Mouse (Mus musculus): ENCODE measurements around the gene Ier3. TPM values are rescaled to one million over a fixed set of nuclear protein-coding genes. Genes with fewer than 3 reads are reported as not detected.
A peak's percentile ranks its signal among the peaks of the same experiment; 100 is the strongest.
"Not testable (repeated sequence)": the region's sequence is repeated elsewhere in the genome, so short reads cannot be mapped to it uniquely, and the experiment has no call there.

Gene Ier3
- polyA plus RNA-seq, 1 experiment from 2014 or later: 7.5 TPM

DNA sequence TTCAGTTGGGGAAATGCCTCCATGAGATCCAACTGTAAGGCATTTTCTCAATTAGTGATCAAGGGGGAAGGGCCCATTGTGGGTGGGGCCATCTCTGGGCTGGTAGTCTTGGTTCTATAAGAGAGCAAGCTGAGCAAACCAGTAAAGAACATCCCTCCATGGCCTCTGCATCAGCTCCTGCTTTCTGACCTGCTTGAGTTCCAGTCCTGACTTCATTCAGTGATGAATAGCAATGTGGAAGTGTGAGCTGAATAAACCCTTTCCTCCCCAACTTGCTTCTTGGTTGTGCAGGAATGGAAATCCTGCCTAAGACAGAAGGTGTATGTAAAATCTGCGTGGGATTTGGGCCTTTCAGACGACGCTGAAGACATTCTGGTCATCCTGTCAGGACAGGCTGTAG, 17.5 kb downstream of the Ier3 start:
- Histone ChIP-seq H3K9ac (replicated peaks) (peak overlapping the region; percentile 51), H3K4me2 (replicated peaks) (peak overlapping the region; percentile 55), H3K4me3 (peak overlapping the region; percentile 89), H3K27ac (replicated peaks) (peak overlapping the region; percentile 99), H3K36me3 (peaks cover 28% of the 10 kb centered on the region), H3K4me1 (peaks cover 41% of the 10 kb centered on the region)
- ATAC-seq (ENCODE audit: low FRiP score, low read depth); H3K9me3 ChIP-seq; H3K27me3 ChIP-seq: not testable (repeated sequence)
- 58% methylated on average over 3 of the region's 3 CpGs for WGBS

GRCm38 (mm10) chr17:35840561-35840960, 19.1 kb downstream of the Ier3 start:
- H3K4me3 ChIP-seq: peak overlapping the region; percentile 55
- 57% methylated on average over 14 of the region's 14 CpGs for WGBS
- H3K27ac ChIP-seq (replicated peaks): 0 out of 2 replicates have a peak overlapping the region, but pooled peaks have one; percentile 63
- H3K9me3 ChIP-seq: no peaks in the 10 kb centered on the region
- H3K4me2 ChIP-seq (replicated peaks): peak overlapping the region; percentile 40
- peaks cover 22% of the 10 kb centered on the region for H3K36me3 ChIP-seq
- no peak overlapping the region for H3K9ac ChIP-seq (replicated peaks)
- no peaks in the 10 kb centered on the region for H3K27me3 ChIP-seq
- H3K4me1 ChIP-seq: peaks cover 26% of the 10 kb centered on the region
- no peak for ATAC-seq (ENCODE audit: low FRiP score, low read depth)

- peak; percentile 89 for ATAC-seq (ENCODE audit: low FRiP score, low read depth)
- Histone ChIP-seq H3K27ac (replicated peaks) (peak within 1 kb of the TSS; percentile 68), H3K4me3 (peak within 1 kb of the TSS; percentile 55), H3K36me3 (peaks cover 22% of the 10 kb centered on the region), H3K4me1 (peaks cover 18% of the 10 kb centered on the region), H3K27me3 (no peaks in the 10 kb centered on the region), H3K9ac (replicated peaks) (peak within 1 kb of the TSS; percentile 69), H3K9me3 (no peaks in the 10 kb centered on the region), H3K4me2 (replicated peaks) (peak within 1 kb of the TSS; percentile 69)
- under 1% methylated on average over 59 of the region's 59 CpGs for WGBS
Observed at GRCm38 (mm10) chr17:35841076-35841950, 19.8 kb downstream of the Ier3 start, which contains the start of gene Mdc1. TSS of gene Mdc1 (plus strand) at chr17:35841515.

- no peak for ATAC-seq (ENCODE audit: low FRiP score, low read depth)
- no peaks in the 10 kb centered on the region for H3K9me3 ChIP-seq
- H3K4me1 ChIP-seq: peaks cover 17% of the 10 kb centered on the region
- H3K27ac ChIP-seq (replicated peaks): peak overlapping the region; percentile 68
- peak overlapping the region; percentile 69 for H3K4me2 ChIP-seq (replicated peaks)
- peak overlapping the region; percentile 55 for H3K4me3 ChIP-seq
- H3K9ac ChIP-seq (replicated peaks): peak overlapping the region; percentile 69
- H3K27me3 ChIP-seq: no peaks in the 10 kb centered on the region
- peaks cover 23% of the 10 kb centered on the region for H3K36me3 ChIP-seq
- 22% methylated on average over 11 of the region's 11 CpGs for WGBS
Observed at GRCm38 (mm10) chr17:35842006-35842405, 20.5 kb downstream of the Ier3 start.

GRCm38 (mm10) chr17:35843514-35843913, 22.0 kb downstream of the Ier3 start:
- H3K36me3 ChIP-seq: peaks cover 38% of the 10 kb centered on the region
- WGBS: 93% methylated on average over 3 of the region's 3 CpGs
- no peak overlapping the region for H3K27ac ChIP-seq (replicated peaks)
- H3K4me3 ChIP-seq: no peak overlapping the region
- no peak for ATAC-seq (ENCODE audit: low FRiP score, low read depth)
- H3K9ac ChIP-seq (replicated peaks): no peak overlapping the region
- peaks cover 17% of the 10 kb centered on the region for H3K4me1 ChIP-seq
- no peak overlapping the region for H3K4me2 ChIP-seq (replicated peaks)
- no peaks in the 10 kb centered on the region for H3K9me3 ChIP-seq
- H3K27me3 ChIP-seq: no peaks in the 10 kb centered on the region

- Histone ChIP-seq H3K27ac (replicated peaks) (no peak overlapping the region), H3K36me3 (peaks cover 83% of the 10 kb centered on the region), H3K9me3 (no peaks in the 10 kb centered on the region), H3K4me3 (no peak overlapping the region), H3K4me1 (no peaks in the 10 kb centered on the region), H3K27me3 (no peaks in the 10 kb centered on the region), H3K4me2 (replicated peaks) (no peak overlapping the region), H3K9ac (replicated peaks) (0 out of 2 replicates have a peak overlapping the region, but pooled peaks have one; percentile 11)
- ATAC-seq (ENCODE audit: low FRiP score, low read depth): no peak
- 72% methylated on average over 1 of the region's 1 CpGs for WGBS
Observed at GRCm38 (mm10) chr17:35848112-35848511, 26.6 kb downstream of the Ier3 start.

GRCm38 (mm10) chr17:35850974-35851373, 29.5 kb downstream of the Ier3 start:
- H3K4me1 ChIP-seq: no peaks in the 10 kb centered on the region
- no peak overlapping the region for H3K9ac ChIP-seq (replicated peaks)
- no peak overlapping the region for H3K27ac ChIP-seq (replicated peaks)
- no peaks in the 10 kb centered on the region for H3K27me3 ChIP-seq
- no peak overlapping the region for H3K4me3 ChIP-seq
- no peak overlapping the region for H3K4me2 ChIP-seq (replicated peaks)
- ATAC-seq (ENCODE audit: low FRiP score, low read depth): no peak
- 94% methylated on average over 3 of the region's 3 CpGs for WGBS
- H3K9me3 ChIP-seq: no peaks in the 10 kb centered on the region
- peaks cover 88% of the 10 kb centered on the region for H3K36me3 ChIP-seq

GRCm38 (mm10) chr17:35859371-35859770, 37.9 kb downstream of the Ier3 start:
- Histone ChIP-seq H3K4me1 (peaks cover 8% of the 10 kb centered on the region), H3K36me3 (peaks cover 29% of the 10 kb centered on the region), H3K9ac (replicated peaks) (no peak overlapping the region), H3K4me3 (no peak overlapping the region), H3K27me3 (no peaks in the 10 kb centered on the region), H3K4me2 (replicated peaks) (no peak overlapping the region), H3K9me3 (no peaks in the 10 kb centered on the region), H3K27ac (replicated peaks) (no peak overlapping the region)
- ATAC-seq (ENCODE audit: low FRiP score, low read depth): no peak
- 94% methylated on average over 1 of the region's 1 CpGs for WGBS

DNA sequence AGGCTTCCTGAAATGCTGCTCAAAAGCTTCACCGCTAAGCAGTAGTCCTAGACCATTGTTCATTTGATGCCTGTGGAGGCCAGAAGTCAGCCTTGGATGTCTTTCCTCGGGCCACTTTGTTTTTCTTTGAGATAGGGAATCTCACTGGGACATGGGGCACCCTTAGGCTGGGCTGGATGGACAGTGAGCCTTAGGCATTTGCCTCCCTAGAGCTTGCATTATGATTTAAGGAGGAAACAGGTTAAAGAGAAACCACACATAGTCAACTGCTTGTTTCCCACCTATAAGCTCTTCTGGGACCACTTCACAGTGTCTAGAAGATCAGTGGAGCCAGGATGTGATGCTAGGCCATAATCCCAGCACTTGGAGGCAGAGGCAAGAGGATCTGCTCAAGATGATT, 38.4 kb downstream of the Ier3 start:
- Histone ChIP-seq H3K27me3 (no peaks in the 10 kb centered on the region), H3K4me1 (peaks cover 13% of the 10 kb centered on the region), H3K4me3 (no peak overlapping the region), H3K9me3 (no peaks in the 10 kb centered on the region), H3K36me3 (peaks cover 25% of the 10 kb centered on the region), H3K9ac (replicated peaks) (no peak overlapping the region), H3K4me2 (replicated peaks) (no peak overlapping the region), H3K27ac (replicated peaks) (no peak overlapping the region)
- no peak for ATAC-seq (ENCODE audit: low FRiP score, low read depth)
- WGBS: 72% methylated on average over 2 of the region's 2 CpGs

DNA sequence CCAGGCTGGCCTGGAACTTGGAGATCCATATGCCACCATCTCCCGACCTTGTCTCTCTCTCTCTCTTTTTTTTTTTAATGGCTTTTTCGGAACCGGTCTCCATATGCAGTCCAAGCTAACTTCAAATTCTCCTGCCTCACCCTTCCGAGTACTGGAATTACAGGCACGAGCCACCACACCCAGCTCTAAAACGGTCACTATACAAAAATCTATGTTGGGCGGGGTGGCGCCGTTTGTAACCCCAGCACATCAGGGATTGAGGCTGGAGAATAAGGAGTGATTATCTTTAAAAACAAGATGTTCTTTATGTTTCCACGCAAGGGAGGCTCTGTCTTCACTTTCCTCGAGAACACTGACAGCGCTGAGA, 39.3 kb downstream of the Ier3 start:
- Histone ChIP-seq H3K9ac (replicated peaks) (peak overlapping the region; percentile 72), H3K27ac (replicated peaks) (peak overlapping the region; percentile 95), H3K27me3 (no peaks in the 10 kb centered on the region), H3K4me3 (peak overlapping the region; percentile 66), H3K9me3 (no peaks in the 10 kb centered on the region), H3K36me3 (peaks cover 23% of the 10 kb centered on the region), H3K4me2 (replicated peaks) (peak overlapping the region; percentile 66), H3K4me1 (peaks cover 17% of the 10 kb centered on the region)
- ATAC-seq (ENCODE audit: low FRiP score, low read depth): 0 out of 2 replicates have a peak, but pooled peaks have one; percentile 0
- WGBS: 4% methylated on average over 12 of the region's 12 CpGs

DNA sequence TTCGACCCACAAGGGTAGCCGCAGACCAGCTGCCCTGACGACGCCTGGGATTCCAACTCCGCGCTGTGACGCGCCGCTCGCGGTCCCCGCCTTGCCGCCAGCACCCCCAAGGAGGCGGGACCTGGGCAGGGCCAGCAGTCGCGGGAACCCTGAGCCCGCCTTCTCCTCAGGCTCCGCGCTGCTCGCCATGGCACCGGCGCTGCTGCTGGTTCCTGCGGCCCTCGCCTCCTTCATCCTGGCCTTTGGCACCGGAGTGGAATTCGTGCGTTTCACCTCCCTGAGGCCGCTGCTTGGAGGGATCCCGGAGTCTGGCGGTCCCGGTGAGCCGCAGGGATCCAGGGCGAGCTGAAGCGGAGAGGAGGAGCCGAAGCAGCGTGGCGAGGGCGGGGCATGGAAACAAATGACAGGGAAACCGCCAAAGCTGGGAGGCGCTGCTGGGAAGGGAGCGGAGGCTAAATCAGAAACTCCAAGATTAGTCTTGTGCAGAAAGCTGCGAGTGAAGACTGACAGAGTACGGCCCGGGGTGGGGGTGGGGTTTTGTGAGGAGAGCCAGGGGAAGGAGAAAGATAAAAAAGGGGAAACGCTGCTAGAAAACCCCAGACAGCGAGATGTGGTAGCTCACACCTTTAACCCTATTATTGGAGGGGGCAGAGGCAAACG, 39.8 kb downstream of the Ier3 start, which contains the start of gene Nrm:
Nrm (plus strand) TSS at position 121 of the 660 bp plus-strand sequence.
- peaks cover 17% of the 10 kb centered on the region for H3K4me1 ChIP-seq
- no peaks in the 10 kb centered on the region for H3K9me3 ChIP-seq
- H3K27me3 ChIP-seq: no peaks in the 10 kb centered on the region
- peak within 1 kb of the TSS; percentile 66 for H3K4me3 ChIP-seq
- ATAC-seq (ENCODE audit: low FRiP score, low read depth): peak; percentile 88
- H3K27ac ChIP-seq (replicated peaks): peak within 1 kb of the TSS; percentile 95
- H3K9ac ChIP-seq (replicated peaks): peak within 1 kb of the TSS; percentile 72
- peak within 1 kb of the TSS; percentile 66 for H3K4me2 ChIP-seq (replicated peaks)
- H3K36me3 ChIP-seq: peaks cover 23% of the 10 kb centered on the region
- WGBS: under 1% methylated on average over 47 of the region's 47 CpGs

- H3K4me1 ChIP-seq: peaks cover 48% of the 10 kb centered on the region
- H3K27ac ChIP-seq (replicated peaks): peak overlapping the region; percentile 99
- H3K27me3 ChIP-seq: no peaks in the 10 kb centered on the region
- H3K4me2 ChIP-seq (replicated peaks): peak overlapping the region; percentile 100
- peak overlapping the region; percentile 92 for H3K9ac ChIP-seq (replicated peaks)
- 28% methylated on average over 10 of the region's 10 CpGs for WGBS
- peak overlapping the region; percentile 60 for H3K4me3 ChIP-seq
- no peak for ATAC-seq (ENCODE audit: low FRiP score, low read depth)
- peaks cover 6% of the 10 kb centered on the region; the same call in 1 of the 2 replicates for H3K36me3 ChIP-seq
- no peaks in the 10 kb centered on the region for H3K9me3 ChIP-seq
Observed at GRCm38 (mm10) chr17:35864832-35865353, 43.4 kb downstream of the Ier3 start.
